Mouse (Mus musculus): ENCODE results near the gene Ephb6. TPM values are rescaled to one million over a fixed set of nuclear protein-coding genes. Genes with fewer than 3 reads are reported as not detected.

Ephb6 gene
- 11.8 and 11.9 TPM in 2 replicates for polyA plus RNA-seq (2015; fragmentation: Nextera tagmentation; extraction: Ambion mirVana)

GRCm38 (mm10) chr6:41605061-41605793, at the start of gene Ephb6:
Gene Ephb6, plus strand, starts transcription at chr6:41605482.
- Histone ChIP-seq H3K4me2 (ENCODE audit: low read length) (peak within 1 kb of the TSS; percentile 97), H3K4me3 (replicated peaks; ENCODE audit: low read depth, low read length) (peak within 1 kb of the TSS; percentile 61), H3K9me3 (replicated peaks; ENCODE audit: low read length) (no peaks in the 10 kb centered on the region), H3K4me1 (replicated peaks; ENCODE audit: insufficient read depth, low read length) (0 out of 2 replicates have a peak, but pooled peaks cover 3% of the 10 kb centered on the region), H3K9ac (ENCODE audit: low read depth, low read length) (peak within 1 kb of the TSS; percentile 73), H3K36me3 (ENCODE audit: insufficient read depth, low read length) (no peaks in the 10 kb centered on the region), H3K27ac (peak within 1 kb of the TSS; percentile 82), H3K27me3 (ENCODE audit: insufficient read depth, low read length) (no peaks in the 10 kb centered on the region)
- peak; percentile 26; the same call in 1 of the 2 replicates for TF ChIP-seq CTCF (IDR thresholded peaks at IDR 0.05; ENCODE audit: low read depth)
- peak; percentile 93 for ATAC-seq (replicated peaks; ENCODE audit: low FRiP score, low read depth)
- under 1% methylated on average over 68 of the region's 68 CpGs for WGBS
- peak; percentile 93 for DNase-seq (ENCODE audit: low spot score)

DNA sequence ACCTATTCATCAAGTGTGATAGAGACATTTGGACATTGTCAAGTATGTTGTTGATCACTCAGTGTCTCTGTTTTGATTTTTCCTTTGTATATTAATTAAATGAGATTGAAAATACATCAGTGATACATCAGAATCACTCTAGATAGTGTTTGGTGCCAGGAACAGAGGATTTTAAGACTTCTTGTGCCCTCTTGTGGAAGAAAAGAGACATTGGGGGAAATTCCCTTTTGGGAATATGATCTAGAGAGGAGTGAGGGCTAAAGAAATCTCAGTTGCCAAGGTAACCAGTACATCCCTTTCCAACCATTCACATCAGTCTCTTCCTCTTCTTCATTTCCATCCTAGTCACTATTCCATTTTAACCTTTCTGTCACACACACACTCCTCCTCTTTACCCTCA, 48.9 kb upstream of the Ephb6 start:
- Histone ChIP-seq H3K9me3 (replicated peaks; ENCODE audit: low read length) (no peaks in the 10 kb centered on the region), H3K27me3 (ENCODE audit: insufficient read depth, low read length) (no peaks in the 10 kb centered on the region), H3K4me2 (ENCODE audit: low read length) (no peak overlapping the region), H3K9ac (ENCODE audit: low read depth, low read length) (no peak overlapping the region), H3K4me1 (replicated peaks; ENCODE audit: insufficient read depth, low read length) (no peaks in the 10 kb centered on the region), H3K36me3 (ENCODE audit: insufficient read depth, low read length) (no peaks in the 10 kb centered on the region), H3K4me3 (replicated peaks; ENCODE audit: low read depth, low read length) (no peak overlapping the region), H3K27ac (no peak overlapping the region)
- peak; percentile 72 for TF ChIP-seq CTCF (IDR thresholded peaks at IDR 0.05; ENCODE audit: low read depth)
- DNase-seq (ENCODE audit: low spot score) = peak; percentile 62
- ATAC-seq (replicated peaks; ENCODE audit: low FRiP score, low read depth) = no peak

DNA sequence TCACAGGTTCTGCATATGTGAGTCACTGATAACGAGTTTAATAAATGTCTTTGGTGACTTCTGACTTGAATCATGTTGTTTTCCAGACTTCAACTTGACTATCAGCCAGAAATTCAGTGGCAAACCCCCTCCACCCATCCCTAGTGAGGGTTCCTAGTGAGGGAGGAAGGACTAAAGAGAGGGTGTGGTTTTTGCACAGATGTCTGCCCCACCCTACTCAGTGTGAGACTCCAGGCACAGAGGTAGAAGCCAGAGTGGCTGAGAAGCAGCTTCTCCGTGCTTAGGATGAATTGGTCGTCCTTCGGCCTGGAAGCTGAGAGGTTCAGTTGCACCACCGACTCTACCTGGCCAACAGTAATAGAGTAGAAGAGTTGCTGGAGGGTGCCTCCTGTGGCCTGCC, 47.8 kb upstream of the Ephb6 start:
- H3K4me2 ChIP-seq (ENCODE audit: low read length) = no peak overlapping the region
- ATAC-seq (replicated peaks; ENCODE audit: low FRiP score, low read depth) = no peak
- no peak for TF ChIP-seq CTCF (IDR thresholded peaks at IDR 0.05; ENCODE audit: low read depth)
- H3K27me3 ChIP-seq (ENCODE audit: insufficient read depth, low read length) = no peaks in the 10 kb centered on the region
- 77% methylated on average over 5 of the region's 5 CpGs for WGBS
- no peak overlapping the region for H3K9ac ChIP-seq (ENCODE audit: low read depth, low read length)
- H3K4me1 ChIP-seq (replicated peaks; ENCODE audit: insufficient read depth, low read length) = no peaks in the 10 kb centered on the region
- DNase-seq (ENCODE audit: low spot score) = no peak
- H3K4me3 ChIP-seq (replicated peaks; ENCODE audit: low read depth, low read length) = no peak overlapping the region
- no peak overlapping the region for H3K27ac ChIP-seq
- H3K9me3 ChIP-seq (replicated peaks; ENCODE audit: low read length) = no peaks in the 10 kb centered on the region
- H3K36me3 ChIP-seq (ENCODE audit: insufficient read depth, low read length) = no peaks in the 10 kb centered on the region

GRCm38 (mm10) chr6:41558271-41558670, 47.0 kb upstream of the Ephb6 start:
- no peaks in the 10 kb centered on the region for H3K4me1 ChIP-seq (replicated peaks; ENCODE audit: insufficient read depth, low read length)
- no peak overlapping the region for H3K27ac ChIP-seq
- H3K9ac ChIP-seq (ENCODE audit: low read depth, low read length) = no peak overlapping the region
- no peak overlapping the region for H3K4me3 ChIP-seq (replicated peaks; ENCODE audit: low read depth, low read length)
- WGBS = 33% methylated on average over 2 of the region's 2 CpGs
- no peak for ATAC-seq (replicated peaks; ENCODE audit: low FRiP score, low read depth)
- DNase-seq (ENCODE audit: low spot score) = no peak
- H3K36me3 ChIP-seq (ENCODE audit: insufficient read depth, low read length) = no peaks in the 10 kb centered on the region
- no peaks in the 10 kb centered on the region for H3K27me3 ChIP-seq (ENCODE audit: insufficient read depth, low read length)
- H3K9me3 ChIP-seq (replicated peaks; ENCODE audit: low read length) = no peaks in the 10 kb centered on the region
- no peak for TF ChIP-seq CTCF (IDR thresholded peaks at IDR 0.05; ENCODE audit: low read depth)
- no peak overlapping the region for H3K4me2 ChIP-seq (ENCODE audit: low read length)

DNA sequence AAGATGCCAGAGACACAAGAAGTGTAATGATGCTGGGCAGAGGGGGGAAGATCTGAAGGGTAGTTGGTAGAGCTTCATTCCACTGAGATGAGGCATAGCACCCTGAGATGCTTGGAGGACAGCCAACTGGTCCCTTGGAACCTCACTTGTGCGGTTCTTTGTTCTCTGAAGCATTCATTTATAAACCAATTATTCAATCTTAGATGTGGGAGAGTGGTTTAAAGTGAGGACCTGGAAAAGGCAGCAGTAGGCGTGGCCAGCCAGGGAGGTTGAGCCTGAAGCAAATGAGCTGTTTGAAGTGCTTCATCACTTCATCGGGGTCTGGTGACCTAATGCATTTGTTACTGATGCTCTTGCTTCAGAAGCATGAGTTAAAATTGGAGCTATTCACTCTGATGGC, 46.0 kb upstream of the Ephb6 start:
- no peaks in the 10 kb centered on the region for H3K4me1 ChIP-seq (replicated peaks; ENCODE audit: insufficient read depth, low read length)
- H3K4me2 ChIP-seq (ENCODE audit: low read length) = no peak overlapping the region
- no peak overlapping the region for H3K27ac ChIP-seq
- DNase-seq (ENCODE audit: low spot score) (no peak), ATAC-seq (replicated peaks; ENCODE audit: low FRiP score, low read depth) (no peak)
- no peaks in the 10 kb centered on the region for H3K9me3 ChIP-seq (replicated peaks; ENCODE audit: low read length)
- no peaks in the 10 kb centered on the region for H3K27me3 ChIP-seq (ENCODE audit: insufficient read depth, low read length)
- no peak overlapping the region for H3K4me3 ChIP-seq (replicated peaks; ENCODE audit: low read depth, low read length)
- no peaks in the 10 kb centered on the region for H3K36me3 ChIP-seq (ENCODE audit: insufficient read depth, low read length)
- 31% methylated on average over 3 of the region's 3 CpGs for WGBS
- no peak overlapping the region for H3K9ac ChIP-seq (ENCODE audit: low read depth, low read length)
- TF ChIP-seq CTCF (IDR thresholded peaks at IDR 0.05; ENCODE audit: low read depth) = no peak

GRCm38 (mm10) chr6:41560273-41560672, 45.0 kb upstream of the Ephb6 start:
- Histone ChIP-seq H3K4me3 (replicated peaks; ENCODE audit: low read depth, low read length) (no peak overlapping the region), H3K36me3 (ENCODE audit: insufficient read depth, low read length) (no peaks in the 10 kb centered on the region), H3K27ac (no peak overlapping the region), H3K9me3 (replicated peaks; ENCODE audit: low read length) (no peaks in the 10 kb centered on the region), H3K4me2 (ENCODE audit: low read length) (no peak overlapping the region), H3K9ac (ENCODE audit: low read depth, low read length) (no peak overlapping the region), H3K4me1 (replicated peaks; ENCODE audit: insufficient read depth, low read length) (no peaks in the 10 kb centered on the region), H3K27me3 (ENCODE audit: insufficient read depth, low read length) (no peaks in the 10 kb centered on the region)
- WGBS = 66% methylated on average over 2 of the region's 2 CpGs
- DNase-seq (ENCODE audit: low spot score) (no peak), ATAC-seq (replicated peaks; ENCODE audit: low FRiP score, low read depth) (no peak)
- TF ChIP-seq CTCF (IDR thresholded peaks at IDR 0.05; ENCODE audit: low read depth) = no peak
